Mouse (Mus musculus) heart, adult 11 months (tissue): ENCODE measurements around the gene Actl6b.
A peak's percentile ranks its signal among the peaks of the same experiment; 100 is the strongest.

Experiments used
- DNase-seq: peaks from one replicate; pipeline ENCODE4 v3.0.0; 2022

Actl6b gene

DNA sequence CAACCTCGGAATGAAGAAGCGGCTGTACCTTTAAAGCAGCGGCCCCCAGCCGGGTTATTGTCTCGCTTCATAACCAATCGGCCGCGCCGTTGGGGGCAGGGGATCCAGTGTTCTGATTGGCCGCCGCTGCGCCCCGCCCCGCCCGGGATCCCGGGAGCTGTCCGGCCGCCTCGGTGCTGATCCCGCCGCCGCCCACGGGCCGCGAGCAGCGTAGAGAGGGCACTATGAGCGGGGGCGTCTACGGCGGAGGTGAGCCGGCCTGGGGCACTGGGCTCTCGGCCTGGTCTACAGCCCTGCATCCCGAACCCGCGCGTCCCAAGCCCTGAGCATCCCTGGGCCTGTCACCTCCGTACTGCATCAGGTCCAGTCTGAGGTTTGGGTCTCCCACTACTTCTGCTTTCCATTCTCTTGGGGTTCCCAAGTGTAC, at the start of gene Actl6b:
TSS of gene Actl6b (plus strand) at position 107 of the 427 bp plus-strand sequence.
- peak; percentile 98 for DNase-seq

GRCm38 (mm10) chr5:137504041-137504440, 49.3 kb upstream of the Actl6b start:
- DNase-seq: no peak

- peak; percentile 99 for DNase-seq
These were observed 43.3 kb upstream of the Actl6b start for GRCm38 (mm10) chr5:137510014-137510501.

DNA sequence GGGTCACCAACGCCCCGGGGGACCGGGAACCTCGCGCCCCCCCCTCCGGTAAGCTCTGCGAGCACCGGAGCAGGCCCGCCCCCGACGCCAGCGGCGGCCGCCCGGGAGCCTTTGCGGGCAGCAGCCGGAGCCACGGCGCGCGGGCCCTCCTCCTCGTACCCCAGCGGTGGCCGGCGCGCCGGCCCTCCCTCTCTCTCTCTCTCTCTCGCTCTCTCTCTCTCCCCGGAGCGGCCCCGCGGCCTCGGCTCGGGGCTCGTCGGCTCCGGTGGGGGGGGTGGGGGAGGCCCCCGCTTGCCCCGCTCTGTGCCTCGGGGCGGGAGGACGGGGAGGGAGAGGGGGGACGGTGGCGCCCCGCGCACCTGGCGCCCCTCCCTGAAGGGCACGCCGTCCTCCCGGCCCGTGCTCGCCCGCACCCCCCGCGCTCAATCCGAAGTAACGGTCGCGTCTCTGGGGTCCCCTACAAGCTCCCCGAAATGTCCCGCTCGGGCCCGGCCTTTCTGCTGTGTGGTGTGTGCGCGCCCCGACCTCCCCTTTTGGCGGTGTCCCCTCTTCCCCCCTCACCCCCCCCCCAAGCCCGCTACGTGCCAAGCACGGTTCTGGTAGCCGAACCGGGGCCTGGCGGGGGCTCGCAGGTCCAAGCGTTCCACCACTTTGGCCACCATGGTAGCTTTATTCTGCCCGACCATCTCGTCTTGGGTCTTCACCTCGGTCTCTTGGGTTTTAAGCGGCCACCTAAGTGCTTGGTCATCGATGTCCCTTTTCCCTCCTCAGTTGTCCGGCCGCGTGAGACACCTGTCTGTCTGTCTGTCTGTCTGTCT, 42.5 kb upstream of the Actl6b start:
- peak; percentile 93 for DNase-seq

GRCm38 (mm10) chr5:137511706-137512105, 41.6 kb upstream of the Actl6b start:
- DNase-seq: peak; percentile 87

DNA sequence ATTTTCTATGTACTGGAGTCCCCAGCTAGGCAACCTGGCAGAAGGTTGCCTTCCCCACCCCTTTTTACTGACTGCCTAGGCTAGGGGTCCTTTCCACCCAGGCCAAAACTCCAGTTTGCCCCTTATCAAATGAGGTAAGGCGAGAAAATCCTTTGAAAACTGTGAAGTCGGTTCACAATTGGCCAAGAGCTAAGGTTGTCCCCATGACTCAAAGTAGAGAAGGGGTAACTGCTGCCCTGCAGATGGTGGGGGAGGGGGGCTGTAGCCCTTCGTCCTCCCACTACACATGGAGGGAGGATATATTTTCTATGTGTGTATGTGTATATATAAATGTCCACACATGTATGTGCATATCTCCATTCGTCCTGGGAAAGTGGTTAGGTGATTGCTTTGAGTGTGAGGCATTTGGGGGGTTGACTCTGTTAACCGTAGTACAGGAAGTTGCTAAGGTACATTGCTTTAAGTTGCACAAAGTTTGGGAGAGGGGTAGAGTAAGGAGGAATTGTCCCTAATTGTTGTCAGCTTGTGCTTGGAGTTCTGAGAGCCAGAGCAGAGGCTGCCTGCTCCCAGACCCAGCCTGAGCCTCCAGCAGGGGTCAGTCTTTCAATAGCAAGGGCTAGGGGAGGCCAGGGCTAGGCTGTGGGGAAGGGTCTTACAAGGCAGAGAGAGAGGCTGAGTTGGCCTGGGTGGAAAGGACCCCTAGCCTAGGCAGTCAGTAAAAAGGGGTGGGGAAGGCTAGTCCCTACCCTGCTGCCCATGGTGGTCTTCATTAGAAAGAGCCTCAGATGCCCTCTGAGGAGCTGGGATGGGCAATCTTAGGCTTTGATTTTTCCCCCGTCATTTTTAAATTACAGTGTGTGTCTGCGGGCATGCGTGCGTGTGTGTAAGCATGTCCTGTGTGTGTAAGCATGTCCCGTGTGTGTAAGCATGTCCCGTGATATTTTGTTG, 40.2 kb upstream of the Actl6b start:
- peak; percentile 90 for DNase-seq

DNA sequence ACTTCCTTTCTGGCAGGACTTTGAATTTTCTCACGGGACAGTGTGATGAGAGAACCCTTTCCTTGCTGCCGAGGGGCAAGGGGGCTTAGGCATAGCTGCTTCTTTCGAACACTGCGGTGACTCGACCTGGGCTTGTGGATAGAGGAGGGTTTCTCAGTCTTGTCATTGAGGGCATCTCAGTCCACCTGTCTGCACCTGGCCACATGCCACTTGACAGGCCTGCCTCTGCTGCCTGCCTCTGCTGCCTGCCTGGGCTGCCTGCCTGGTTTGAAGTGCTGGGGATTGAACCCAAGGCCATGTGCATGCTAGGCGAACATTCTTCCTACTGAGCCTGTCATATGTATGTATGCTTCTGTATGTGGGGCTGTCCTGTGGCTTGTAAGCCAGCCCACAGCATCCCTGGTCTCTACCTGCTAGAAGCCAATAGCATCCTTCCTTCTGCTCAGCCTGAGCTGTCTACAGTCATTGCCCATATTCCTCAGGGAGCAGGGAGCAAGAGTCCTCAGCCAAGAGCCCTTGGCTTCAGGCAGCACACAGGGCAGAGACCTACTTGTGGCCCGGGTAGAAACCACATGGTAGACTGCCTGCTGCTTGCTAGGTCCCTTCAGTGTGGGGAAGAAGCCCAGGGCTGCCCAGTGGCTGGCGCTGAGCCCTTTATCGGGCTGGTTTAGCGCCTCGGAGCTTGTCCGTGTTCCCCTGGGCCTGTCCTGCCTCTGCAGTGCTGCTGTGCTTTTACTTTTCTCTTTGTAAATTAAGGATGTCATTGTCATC, 39.2 kb upstream of the Actl6b start:
- peak; percentile 90 for DNase-seq

DNA sequence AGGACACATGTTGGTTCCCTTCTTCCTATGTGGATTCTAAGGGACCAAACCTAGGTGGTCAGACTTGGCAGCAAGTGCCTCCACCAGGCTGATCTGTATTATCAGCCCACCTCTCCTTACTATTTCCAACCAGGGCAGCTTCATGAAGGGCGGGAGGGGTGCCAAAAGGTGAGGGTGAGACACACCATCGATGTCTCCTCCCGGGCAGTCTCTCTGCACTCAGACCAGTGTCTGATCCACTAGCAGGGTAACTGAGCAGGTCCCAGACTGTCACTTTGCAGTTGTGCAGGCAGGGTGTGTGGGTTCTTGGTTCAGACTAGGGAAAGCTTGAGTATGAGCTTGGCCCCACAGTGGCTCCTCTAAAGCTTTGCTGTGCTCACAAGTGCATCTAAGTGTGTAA, 38.5 kb upstream of the Actl6b start:
- peak; percentile 90 for DNase-seq

DNA sequence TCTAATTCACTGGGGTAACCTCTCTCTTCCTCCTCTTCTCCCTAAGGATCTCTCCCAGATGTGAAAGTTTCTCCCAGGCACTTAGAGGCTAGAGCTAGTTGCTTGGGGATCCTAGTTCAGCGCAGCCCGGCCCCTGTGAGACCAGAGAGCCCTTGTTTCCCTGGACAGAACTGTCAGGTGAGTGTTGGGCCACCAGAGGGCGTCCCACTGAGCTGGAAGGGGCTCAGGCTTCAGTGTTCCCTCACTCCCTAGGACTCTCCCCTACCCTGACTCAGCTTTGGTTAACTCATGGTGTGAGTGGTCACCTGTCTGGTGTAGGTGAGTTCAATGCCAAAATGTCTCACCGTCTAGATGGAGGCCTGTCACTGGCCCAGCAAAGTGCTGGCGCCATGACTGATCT, 34.9 kb upstream of the Actl6b start, which contains the start of gene Gigyf1:
TSS of gene Gigyf1 (plus strand) at position 113 of the 400 bp plus-strand sequence.
- DNase-seq: peak; percentile 93

DNA sequence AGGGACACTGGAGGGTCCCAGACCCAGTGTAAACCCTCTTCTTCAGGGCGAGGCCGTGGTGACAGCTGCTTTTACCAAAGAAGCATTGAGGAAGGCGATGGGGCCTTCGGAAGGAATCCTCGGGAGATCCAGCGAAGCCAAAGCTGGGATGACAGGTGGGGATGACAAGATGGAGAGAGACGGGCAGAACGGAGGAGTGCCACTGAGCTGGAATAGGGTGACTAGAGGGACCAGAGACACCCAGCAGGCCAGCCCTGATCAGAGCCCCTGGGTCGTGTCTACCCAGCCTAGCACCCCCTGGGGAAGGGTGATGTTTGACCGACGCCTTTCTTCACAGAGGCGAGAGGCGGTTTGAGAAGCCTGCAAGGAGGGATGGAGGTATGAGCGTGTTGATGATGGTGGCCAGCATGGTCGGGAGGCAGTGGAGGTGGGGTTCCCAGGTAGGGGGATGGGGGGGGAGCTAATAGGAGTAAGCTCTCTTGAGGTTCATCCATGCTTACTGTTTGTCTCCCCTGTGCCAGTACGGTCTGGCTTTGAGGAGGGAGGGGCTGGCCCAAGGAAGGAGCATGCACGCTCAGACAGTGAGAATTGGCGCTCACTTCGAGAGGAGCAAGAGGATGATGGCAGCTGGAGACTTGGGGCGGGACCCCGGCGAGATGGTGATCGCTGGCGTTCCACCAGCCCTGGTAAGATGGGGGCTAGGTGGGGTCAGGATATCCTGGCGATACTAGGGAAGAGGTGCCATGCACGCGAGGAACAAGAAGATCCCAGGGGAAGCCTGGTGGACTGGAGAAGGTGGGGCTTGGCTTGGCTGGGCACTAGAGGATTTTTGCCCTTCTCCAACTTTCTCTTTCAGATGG, 33.4 kb upstream of the Actl6b start:
- DNase-seq: peak; percentile 92

- peak; percentile 81 for DNase-seq
These were observed 31.5 kb upstream of the Actl6b start for GRCm38 (mm10) chr5:137521861-137522260.

DNA sequence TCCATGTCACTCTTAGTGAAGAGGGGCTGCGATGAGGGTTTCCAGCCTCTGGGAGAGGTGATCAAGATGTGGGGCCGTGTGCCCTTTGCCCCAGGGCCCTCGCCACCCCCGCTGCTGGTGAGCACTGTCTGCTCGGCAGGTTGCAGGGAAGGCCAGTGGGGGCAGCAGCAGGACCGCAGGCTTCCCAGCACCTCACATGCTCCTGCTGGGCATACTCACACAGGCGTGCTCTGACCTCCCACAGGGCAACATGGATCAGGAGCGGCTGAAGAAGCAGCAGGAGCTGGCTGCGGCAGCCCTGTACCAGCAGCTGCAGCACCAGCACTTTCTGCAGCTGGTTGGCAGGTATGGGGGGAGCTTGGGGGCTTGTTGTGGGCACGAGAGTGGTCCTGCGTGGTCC, 30.6 kb upstream of the Actl6b start:
- DNase-seq: peak; percentile 89

DNA sequence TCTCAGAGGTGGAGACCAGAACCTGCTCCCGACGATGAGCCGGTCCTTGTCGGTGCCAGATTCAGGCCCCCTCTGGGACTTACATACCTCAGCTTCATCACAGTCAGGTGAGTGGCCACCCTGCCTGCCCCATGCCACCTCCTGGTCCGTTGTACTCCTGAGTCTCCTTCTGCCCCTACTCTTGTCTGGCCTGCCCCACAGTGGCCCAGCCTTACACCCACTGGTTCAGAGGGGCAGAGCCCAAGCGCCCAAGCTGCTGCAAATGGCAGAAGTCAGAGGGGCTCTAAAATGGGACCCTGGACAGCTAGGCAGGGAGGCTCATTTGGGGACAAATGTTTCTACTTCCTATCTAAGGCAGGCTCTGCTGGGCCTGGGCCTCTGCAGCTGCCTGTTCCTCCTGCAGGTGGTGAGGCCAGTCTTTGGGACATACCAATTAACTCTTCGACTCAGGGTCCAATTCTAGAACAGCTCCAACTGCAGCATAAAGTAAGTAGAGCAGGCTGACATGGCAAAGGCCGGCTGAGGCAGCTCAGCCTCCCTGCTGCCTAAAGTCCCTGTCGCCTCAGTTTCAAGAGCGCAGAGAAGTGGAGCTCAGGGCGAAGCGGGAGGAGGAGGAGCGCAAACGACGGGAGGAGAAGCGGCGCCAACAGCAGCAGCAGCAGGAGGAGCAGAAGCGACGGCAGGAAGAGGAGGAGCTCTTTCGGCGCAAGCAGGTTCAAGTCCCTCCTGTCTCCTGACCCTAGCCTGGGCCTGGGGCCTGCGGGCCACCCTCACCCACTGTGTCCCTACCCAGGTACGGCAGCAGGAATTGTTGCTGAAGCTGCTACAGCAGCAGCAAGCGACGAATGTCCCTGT, 29.7 kb upstream of the Actl6b start:
- DNase-seq: peak; percentile 92

GRCm38 (mm10) chr5:137524251-137524515, 29.1 kb upstream of the Actl6b start:
- peak; percentile 90 for DNase-seq

- peak; percentile 90 for DNase-seq
These were observed 28.6 kb upstream of the Actl6b start for GRCm38 (mm10) chr5:137524671-137525070.

GRCm38 (mm10) chr5:137525511-137525910, 27.8 kb upstream of the Actl6b start:
- peak; percentile 91 for DNase-seq

DNA sequence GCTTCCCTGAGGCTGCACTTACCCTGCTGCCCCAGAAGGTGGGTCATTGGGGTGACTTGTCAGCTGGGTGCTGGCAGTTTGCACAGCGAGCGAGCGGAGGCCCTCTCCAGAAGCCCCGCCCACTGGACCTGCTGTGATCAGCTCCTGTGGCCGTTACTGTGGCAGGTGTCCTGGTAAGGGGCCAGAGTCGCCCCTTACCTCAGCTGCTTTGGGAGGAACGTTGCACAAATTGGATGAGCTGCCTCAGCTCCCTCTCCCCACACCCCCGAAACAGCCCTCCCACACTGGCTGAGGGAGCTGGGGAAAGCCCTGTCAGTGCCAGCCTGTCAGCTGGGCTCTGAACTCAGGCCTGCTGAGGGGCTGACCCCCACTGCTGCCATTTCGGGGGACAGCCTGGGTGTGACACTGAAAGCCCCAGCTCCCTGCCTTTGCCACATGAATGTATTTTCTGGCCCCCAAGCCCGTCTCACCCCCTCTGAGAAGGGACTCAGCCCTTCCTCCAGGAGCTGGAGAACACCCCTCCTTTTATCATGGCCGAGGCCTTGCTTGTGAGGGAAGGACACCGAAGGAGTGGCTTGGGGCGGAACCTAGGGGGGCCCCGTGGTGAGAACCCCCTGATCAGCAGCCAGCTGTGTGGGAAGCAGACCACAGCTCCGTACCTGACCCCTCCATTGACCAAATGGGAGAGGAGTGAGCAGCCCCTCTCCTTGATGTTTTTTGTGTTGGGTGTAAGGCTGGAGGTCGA, 27.0 kb upstream of the Actl6b start:
- peak; percentile 97 for DNase-seq

GRCm38 (mm10) chr5:137527413-137527812, 25.9 kb upstream of the Actl6b start:
- peak; percentile 94 for DNase-seq

DNA sequence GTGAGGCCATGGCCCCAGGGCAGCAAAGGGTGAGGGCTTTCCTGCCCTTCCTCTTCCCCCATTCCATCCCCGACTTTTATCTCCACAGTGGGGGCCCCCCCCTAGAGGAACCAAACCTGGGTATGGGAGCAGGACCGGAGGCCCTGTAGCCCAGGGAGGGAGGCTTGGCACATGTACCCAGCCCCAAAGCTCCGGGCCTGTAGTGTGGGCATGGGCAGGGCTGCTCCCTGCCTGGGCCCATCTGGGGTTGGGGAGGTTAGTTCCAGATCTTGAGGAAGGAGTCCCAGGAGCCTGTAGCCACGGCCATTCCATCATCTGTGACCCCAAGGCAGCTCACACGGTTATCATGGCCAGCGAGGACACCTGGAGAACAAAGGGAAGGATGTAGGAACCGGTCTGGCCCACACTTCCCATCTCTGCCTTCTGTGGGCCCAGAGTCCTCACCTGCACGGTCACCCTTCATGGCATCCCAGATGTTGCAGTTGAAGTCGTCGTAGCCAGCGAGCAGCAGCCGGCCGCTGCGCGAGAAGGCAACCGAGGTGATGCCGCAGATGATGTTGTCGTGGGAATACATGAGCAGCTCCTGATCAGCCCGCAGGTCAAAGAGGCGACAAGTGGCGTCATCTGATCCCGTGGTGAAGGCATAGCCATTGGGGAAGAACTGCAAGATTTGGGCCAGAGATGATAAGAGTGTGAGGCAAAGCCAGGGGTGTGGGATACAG, 24.9 kb upstream of the Actl6b start:
- peak; percentile 94 for DNase-seq
